Mouse (Mus musculus) CD4-positive naive resting alpha-beta T cell, adult 76 days (primary cell): Measurements from ENCODE around the gene A1cf. TPM values are rescaled to one million over a fixed set of nuclear protein-coding genes. Genes with fewer than 3 reads are reported as not detected.

Experiments used
- total RNA-seq: library from RNA; stranded (reverse); gene quantifications from one replicate; pipeline ENCODE4 v1.2.4, GENCODE M21; 2023

A1cf gene
- not detected for total RNA-seq

DNA sequence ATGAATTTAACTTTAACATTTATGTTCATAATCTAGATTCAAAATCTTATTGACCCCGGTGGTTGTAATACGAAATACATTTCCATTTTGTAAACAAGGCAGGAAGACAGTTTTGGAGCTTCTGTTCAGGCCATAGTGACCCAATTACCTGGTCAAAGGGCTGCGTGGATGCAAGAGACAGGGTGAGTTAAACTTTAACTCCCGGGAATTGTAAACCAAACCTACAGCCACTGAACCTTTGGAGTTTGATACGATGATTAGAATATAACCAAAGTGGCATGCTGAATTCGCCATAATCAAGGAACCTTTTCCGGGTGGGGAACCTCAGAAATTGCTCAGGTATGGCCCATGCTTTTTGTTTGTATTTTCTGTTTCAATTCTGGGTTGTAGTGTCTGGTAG is at the start of gene A1cf:
TSS of gene A1cf (plus strand) at position 244 of the 400 bp plus-strand sequence.

Other genes with a start within 250 kb of the A1cf start
- gene Prkg1, start 103.7 kb upstream of the A1cf start, total RNA-seq: not detected
- gene Asah2, start 239.4 kb downstream of the A1cf start, total RNA-seq: 4.5 TPM